Mouse (Mus musculus) cerebellum, adult 2 months (tissue): ENCODE measurements around the gene Arid5b. TPM values are rescaled to one million over a fixed set of nuclear protein-coding genes. Genes with fewer than 3 reads are reported as not detected.

Experiments used
- DNase-seq, 2 experiments: peaks; one replicate each; pipeline ENCODE4 v3.0.0; 2021
- H3K27ac ChIP-seq: fragments of 200-500 bp; 2 replicates; pipeline ENCODE4 v1.5.1; 2012; ENCODE audit warnings: low read length, control low read depth, inconsistent platforms; ENCODE audit not compliant: insufficient read depth
- H3K27me3 ChIP-seq: fragments of 200-500 bp; 2 replicates; pipeline ENCODE4 v1.6.1; 2012; ENCODE audit warnings: inconsistent platforms, mild to moderate bottlenecking, low read length, moderate library complexity; ENCODE audit not compliant: control insufficient read depth, insufficient read depth
- H3K4me1 ChIP-seq: fragments of 200-500 bp; 2 replicates; pipeline ENCODE4 v1.6.1; 2011; ENCODE audit warnings: low read length; ENCODE audit not compliant: control insufficient read depth, insufficient read depth
- H3K4me3 ChIP-seq: fragments of 200-500 bp; replicated peaks from 2 replicates; pipeline ENCODE3; 2011; ENCODE audit warnings: mild to moderate bottlenecking, low read depth, low read length, control low read depth; ENCODE audit not compliant: insufficient read depth
- CTCF ChIP-seq: fragments of 200-500 bp; IDR thresholded peaks from 2 replicates; pipeline ENCODE4 v1.5.1; 2011; ENCODE audit warnings: low read depth, mild to moderate bottlenecking, control low read depth, low read length, moderate library complexity, borderline replicate concordance; ENCODE audit not compliant: insufficient read depth
- POLR2A ChIP-seq: fragments of 200-500 bp; IDR thresholded peaks from 2 replicates; pipeline ENCODE4 v1.6.1; 2011; ENCODE audit warnings: low read length, control low read depth, borderline replicate concordance; ENCODE audit not compliant: insufficient read depth
- WGBS: fragments of 180-500 bp; shearing (Covaris S2); methylation state at CpG from one replicate; pipeline ENCODE4 v1.1.7; 2018; 5-methylcytosine and 5-hydroxymethylcytosine counted together
- polyA plus RNA-seq: library from polyadenylated mRNA; depleted of rRNA; stranded (reverse); fragments of >200 nt; gene quantifications from 2 replicates; pipeline ENCODE4 v1.2.3, GENCODE M21; 2012; rRNA removed

Gene Arid5b
- polyA plus RNA-seq = 10.2 and 10.9 TPM in 2 replicates

DNA sequence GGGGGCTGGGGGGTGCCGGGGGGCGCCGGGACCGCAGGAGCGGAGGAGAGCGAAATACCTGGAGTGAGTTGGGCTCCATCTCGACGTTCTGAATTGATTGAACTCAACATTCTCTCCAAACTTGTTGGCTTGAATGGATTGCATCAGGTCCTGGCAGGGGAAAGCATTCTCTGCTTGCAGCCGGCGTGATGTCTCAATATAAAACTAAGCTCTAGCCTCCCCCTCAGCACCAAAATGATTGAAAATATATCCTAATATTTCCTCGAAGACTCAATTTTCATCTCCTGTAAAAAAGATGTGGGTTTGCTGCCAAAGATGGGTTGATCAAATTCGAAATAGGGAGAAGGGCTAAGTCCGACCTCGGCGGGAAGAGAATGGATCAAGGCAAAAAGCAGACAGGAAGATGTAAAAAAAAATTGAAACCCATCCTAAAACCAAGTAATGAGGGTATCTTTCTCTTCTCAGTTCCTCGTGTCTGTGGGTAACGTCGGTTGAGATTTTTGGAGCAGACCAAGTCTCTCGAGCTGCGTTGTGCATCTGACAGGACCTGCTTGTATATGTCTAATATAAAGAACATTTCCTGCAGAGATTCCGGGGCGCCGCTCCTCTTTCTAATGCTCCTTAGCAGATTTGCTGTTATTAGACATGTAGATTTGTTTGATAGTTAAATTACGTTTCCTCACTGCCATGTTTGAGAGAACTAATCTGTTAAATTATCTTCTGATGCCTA is at the start of gene Arid5b:
Arid5b (minus strand) TSS at position 109 of the 730 bp plus-strand sequence.
- peak within 1 kb of the TSS; percentile 97 for H3K4me3 ChIP-seq
- peak within 1 kb of the TSS; percentile 72 for H3K27ac ChIP-seq
- no peaks in the 10 kb centered on the region for H3K27me3 ChIP-seq
- TF ChIP-seq POLR2A = peak; percentile 21; the same call in 1 of the 2 replicates
- no peak for TF ChIP-seq CTCF
- H3K4me1 ChIP-seq = no peaks in the 10 kb centered on the region
- WGBS = under 1% methylated on average over 24 of the region's 24 CpGs
- DNase-seq = peak; percentile 76 to 79

DNA sequence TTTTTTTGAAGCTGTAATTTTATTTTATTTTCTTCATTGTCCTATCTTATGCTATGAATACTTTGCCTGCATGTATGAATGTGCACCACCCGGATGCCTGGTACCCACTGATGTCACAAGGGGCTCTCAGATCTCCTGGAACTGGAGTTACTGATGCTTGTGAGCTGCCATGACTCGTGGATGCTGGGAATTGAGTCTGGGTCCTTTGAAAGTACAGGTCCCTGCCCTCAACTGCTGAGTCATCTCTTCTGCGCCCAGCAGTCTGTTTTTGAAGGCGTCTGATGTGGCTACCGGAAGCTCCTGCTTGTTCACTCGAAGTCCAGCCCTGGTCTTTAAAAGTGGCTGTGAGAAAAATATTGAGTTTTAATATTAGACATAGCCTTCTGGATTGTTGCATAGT is 46.8 kb upstream of the Arid5b start:
- DNase-seq = no peak
- no peak for TF ChIP-seq POLR2A
- no peak for TF ChIP-seq CTCF
- H3K27me3 ChIP-seq = no peaks in the 10 kb centered on the region
- 85% methylated on average over 6 of the region's 6 CpGs for WGBS
- H3K4me3 ChIP-seq = no peak overlapping the region
- H3K4me1 ChIP-seq = no peaks in the 10 kb centered on the region
- no peak overlapping the region for H3K27ac ChIP-seq

DNA sequence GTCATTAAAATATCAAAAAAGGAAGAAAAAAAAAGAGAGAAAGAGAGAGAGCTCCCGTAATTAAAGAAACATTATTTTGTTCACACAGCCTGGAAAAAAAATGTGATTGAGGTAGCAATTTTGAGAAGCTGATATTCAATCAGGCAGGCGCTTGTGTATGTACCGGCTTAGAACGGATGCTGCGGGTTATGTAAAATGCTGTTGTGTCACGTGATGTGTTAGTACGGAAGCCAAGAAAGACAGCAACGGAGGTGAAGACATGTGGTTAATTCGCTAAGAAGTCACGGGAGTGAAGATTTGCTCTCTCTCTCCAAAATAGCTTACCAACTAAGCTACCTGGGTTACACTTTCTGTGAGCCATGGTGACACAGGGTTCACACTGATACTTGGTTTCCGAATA is 45.5 kb upstream of the Arid5b start:
- no peaks in the 10 kb centered on the region for H3K27me3 ChIP-seq
- H3K27ac ChIP-seq = no peak overlapping the region
- no peak overlapping the region for H3K4me3 ChIP-seq
- peaks cover 2% of the 10 kb centered on the region; the same call in 1 of the 2 replicates for H3K4me1 ChIP-seq
- DNase-seq = no peak
- WGBS = 80% methylated on average over 11 of the region's 11 CpGs
- no peak for TF ChIP-seq CTCF
- no peak for TF ChIP-seq POLR2A

DNA sequence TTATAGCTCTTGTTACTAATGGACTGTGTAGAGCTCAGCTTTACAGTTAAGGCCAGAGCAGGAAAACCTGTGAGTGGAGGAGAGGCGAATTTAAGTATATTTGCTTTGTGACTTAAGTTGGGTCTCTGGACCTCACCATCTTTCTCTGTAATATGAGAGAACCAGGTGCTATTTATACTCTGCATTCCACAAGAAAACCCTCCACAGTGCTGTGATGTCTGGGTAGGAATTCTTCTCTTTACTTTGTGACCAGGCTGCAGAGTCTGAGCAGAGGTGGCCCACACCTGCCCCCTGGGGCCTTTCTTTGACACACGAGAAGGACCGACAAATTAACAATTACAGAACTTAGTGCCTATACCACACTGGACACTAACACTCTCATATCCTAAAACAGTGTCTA is 44.6 kb upstream of the Arid5b start:
- WGBS = 88% methylated on average over 3 of the region's 3 CpGs
- DNase-seq = no peak
- TF ChIP-seq POLR2A (no peak), CTCF (no peak)
- Histone ChIP-seq H3K4me1 (peaks cover 2% of the 10 kb centered on the region; the same call in 1 of the 2 replicates), H3K27ac (no peak overlapping the region), H3K4me3 (no peak overlapping the region), H3K27me3 (no peaks in the 10 kb centered on the region)

DNA sequence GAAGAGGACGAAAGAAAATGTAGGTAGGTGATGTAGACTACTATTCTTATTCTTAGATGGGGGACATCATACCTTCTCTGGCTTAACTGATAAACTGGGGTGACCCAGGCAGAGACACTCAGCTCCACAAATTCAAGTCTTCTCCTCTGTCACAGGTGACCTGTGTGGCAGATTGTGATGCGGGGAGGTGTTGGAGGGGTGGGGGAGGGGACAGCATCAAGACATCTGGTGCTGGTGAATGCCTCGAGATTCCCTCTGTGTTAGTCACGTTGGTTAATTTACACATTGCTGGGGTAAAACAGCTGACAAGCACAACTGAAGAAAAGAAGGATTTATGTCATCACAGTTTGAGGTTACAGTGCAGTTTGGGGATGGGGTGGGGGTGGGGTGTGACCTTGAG is 42.4 kb upstream of the Arid5b start:
- DNase-seq = no peak
- Histone ChIP-seq H3K27me3 (no peaks in the 10 kb centered on the region), H3K4me1 (peaks cover 2% of the 10 kb centered on the region; the same call in 1 of the 2 replicates), H3K27ac (no peak overlapping the region), H3K4me3 (no peak overlapping the region)
- TF ChIP-seq CTCF (no peak), POLR2A (no peak)
- 75% methylated on average over 4 of the region's 4 CpGs for WGBS

DNA sequence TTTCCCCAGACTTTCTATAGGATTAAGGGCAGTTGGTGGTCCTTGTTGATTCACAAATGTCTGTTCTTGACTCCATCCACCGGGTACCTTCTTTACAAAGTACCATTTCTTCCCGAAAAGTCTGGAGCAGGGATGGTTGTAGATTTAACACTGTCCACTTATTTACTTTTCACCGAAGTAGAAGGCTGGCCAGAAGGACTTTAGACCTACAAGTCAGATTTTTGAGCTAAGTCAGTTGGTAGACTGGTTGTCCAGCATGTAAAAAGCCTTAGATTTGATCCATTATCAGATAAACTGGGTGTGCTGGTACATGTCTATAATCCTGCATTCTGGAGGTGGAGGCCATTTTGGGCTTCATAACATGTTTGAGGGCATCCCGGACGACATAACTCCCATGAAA is 42.0 kb upstream of the Arid5b start:
- Histone ChIP-seq H3K27me3 (no peaks in the 10 kb centered on the region), H3K4me1 (peaks cover 2% of the 10 kb centered on the region; the same call in 1 of the 2 replicates), H3K27ac (no peak overlapping the region), H3K4me3 (no peak overlapping the region)
- no peak for TF ChIP-seq POLR2A
- no peak for TF ChIP-seq CTCF
- DNase-seq = no peak
- 97% methylated on average over 5 of the region's 5 CpGs for WGBS

DNA sequence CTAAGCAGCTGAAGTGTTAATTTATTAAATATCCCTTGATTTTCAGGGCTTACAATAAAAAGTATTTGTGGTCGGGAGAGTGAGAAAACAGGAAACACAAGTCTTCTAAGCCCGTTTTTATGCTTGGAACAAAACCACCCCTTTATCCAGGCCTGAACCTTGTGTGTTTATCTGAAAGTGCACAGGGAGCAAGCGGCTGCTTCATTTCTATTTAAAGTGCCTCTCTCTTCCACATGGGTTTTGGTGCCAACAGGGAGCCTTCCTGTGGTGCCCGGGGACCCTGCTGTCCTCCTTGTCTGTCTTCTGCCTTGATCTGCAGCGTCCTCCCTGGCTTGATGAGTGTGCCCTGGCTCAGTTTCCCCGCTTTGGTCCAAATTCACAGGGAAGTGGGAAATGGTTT is 40.9 kb upstream of the Arid5b start:
- Histone ChIP-seq H3K27me3 (no peaks in the 10 kb centered on the region), H3K4me3 (no peak overlapping the region), H3K4me1 (peaks cover 2% of the 10 kb centered on the region; the same call in 1 of the 2 replicates), H3K27ac (no peak overlapping the region)
- TF ChIP-seq POLR2A = no peak
- TF ChIP-seq CTCF = no peak
- DNase-seq = no peak
- WGBS = 36% methylated on average over 6 of the region's 6 CpGs

DNA sequence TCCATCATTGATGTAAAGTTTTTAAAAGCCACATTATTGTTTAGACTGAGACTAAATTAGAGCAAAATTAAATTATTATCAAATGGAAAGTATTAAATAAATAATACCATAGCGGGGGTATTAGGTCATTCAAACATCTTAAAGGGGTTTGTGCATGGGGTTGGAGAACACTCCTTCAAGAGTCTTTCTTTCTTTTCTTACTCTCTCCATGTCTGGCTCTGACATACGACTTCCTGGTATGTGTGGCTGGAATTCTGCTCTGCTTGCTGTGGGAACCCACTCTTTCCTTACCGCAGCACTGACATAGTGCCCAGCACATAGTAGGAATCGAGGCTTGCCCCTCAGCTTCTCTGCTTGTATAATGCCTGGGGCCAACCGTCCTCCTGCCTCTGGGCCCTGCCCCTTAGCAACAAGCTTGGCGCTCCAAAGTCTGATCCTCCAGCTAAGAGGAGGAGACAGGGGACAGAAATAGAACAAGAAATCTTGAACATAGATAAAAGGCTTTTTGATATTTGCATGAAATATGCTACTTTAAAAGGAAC is 40.0 kb upstream of the Arid5b start:
- no peaks in the 10 kb centered on the region for H3K27me3 ChIP-seq
- H3K4me3 ChIP-seq = no peak overlapping the region
- WGBS = 73% methylated on average over 6 of the region's 6 CpGs
- TF ChIP-seq POLR2A (no peak), CTCF (no peak)
- H3K4me1 ChIP-seq = peaks cover 2% of the 10 kb centered on the region; the same call in 1 of the 2 replicates
- no peak overlapping the region for H3K27ac ChIP-seq
- no peak for DNase-seq
